Mouse (Mus musculus): Measurements from ENCODE around the gene Pax8. TPM values are rescaled to one million over a fixed set of nuclear protein-coding genes. Genes with fewer than 3 reads are reported as not detected.

Gene Pax8
- polyA plus RNA-seq, 1 experiment from 2014 or later = 42.0 TPM

GRCm38 (mm10) chr2:24479906-24480305 lies 4.5 kb upstream of the Pax8 start:
- Histone ChIP-seq H3K9ac (replicated peaks) (no peak overlapping the region), H3K4me1 (no peaks in the 10 kb centered on the region), H3K27me3 (replicated peaks) (peaks cover 17% of the 10 kb centered on the region), H3K4me3 (replicated peaks) (no peak overlapping the region), H3K27ac (replicated peaks) (no peak overlapping the region), H3K4me2 (no peak overlapping the region), H3K36me3 (no peaks in the 10 kb centered on the region), H3K9me3 (replicated peaks) (no peaks in the 10 kb centered on the region)
- no peak for ATAC-seq (ENCODE audit: low FRiP score)
- 56% methylated on average over 2 of the region's 2 CpGs for WGBS

GRCm38 (mm10) chr2:24479151-24479550 lies 3.8 kb upstream of the Pax8 start:
- Histone ChIP-seq H3K9ac (replicated peaks) (no peak overlapping the region), H3K4me3 (replicated peaks) (no peak overlapping the region), H3K27me3 (replicated peaks) (peaks cover 22% of the 10 kb centered on the region), H3K4me1 (peaks cover 5% of the 10 kb centered on the region), H3K36me3 (no peaks in the 10 kb centered on the region), H3K9me3 (replicated peaks) (no peaks in the 10 kb centered on the region), H3K27ac (replicated peaks) (no peak overlapping the region), H3K4me2 (no peak overlapping the region)
- ATAC-seq (ENCODE audit: low FRiP score) = no peak
- WGBS = 7% methylated on average over 1 of the region's 1 CpGs

- Histone ChIP-seq H3K4me3 (replicated peaks) (no peak overlapping the region), H3K36me3 (no peaks in the 10 kb centered on the region), H3K9me3 (replicated peaks) (no peaks in the 10 kb centered on the region), H3K4me1 (peaks cover 11% of the 10 kb centered on the region), H3K4me2 (no peak overlapping the region), H3K9ac (replicated peaks) (no peak overlapping the region), H3K27ac (replicated peaks) (no peak overlapping the region), H3K27me3 (replicated peaks) (peaks cover 27% of the 10 kb centered on the region)
- 38% methylated on average over 4 of the region's 4 CpGs for WGBS
- no peak for ATAC-seq (ENCODE audit: low FRiP score)
Measured at GRCm38 (mm10) chr2:24478611-24479010, 3.2 kb upstream of the Pax8 start.

GRCm38 (mm10) chr2:24474514-24475378 lies 653 bp downstream of the Pax8 start:
- H3K9ac ChIP-seq (replicated peaks) = peak overlapping the region; percentile 53
- H3K4me1 ChIP-seq = peaks cover 17% of the 10 kb centered on the region
- WGBS = 23% methylated on average over 29 of the region's 29 CpGs
- peak overlapping the region; percentile 66 for H3K4me2 ChIP-seq
- H3K36me3 ChIP-seq = no peaks in the 10 kb centered on the region
- H3K27me3 ChIP-seq (replicated peaks) = peaks cover 34% of the 10 kb centered on the region
- H3K9me3 ChIP-seq (replicated peaks) = no peaks in the 10 kb centered on the region
- ATAC-seq (ENCODE audit: low FRiP score) = peak; percentile 34
- peak overlapping the region; percentile 81 for H3K27ac ChIP-seq (replicated peaks)
- H3K4me3 ChIP-seq (replicated peaks) = peak overlapping the region; percentile 45

- peak; percentile 50; the same call in 1 of the 2 replicates for ATAC-seq (ENCODE audit: low FRiP score)
- peaks cover 34% of the 10 kb centered on the region for H3K27me3 ChIP-seq (replicated peaks)
- no peaks in the 10 kb centered on the region for H3K9me3 ChIP-seq (replicated peaks)
- H3K4me2 ChIP-seq = peak overlapping the region; percentile 66
- peaks cover 17% of the 10 kb centered on the region for H3K4me1 ChIP-seq
- peak overlapping the region; percentile 81 for H3K27ac ChIP-seq (replicated peaks)
- 1% methylated on average over 56 of the region's 56 CpGs for WGBS
- H3K36me3 ChIP-seq = no peaks in the 10 kb centered on the region
- H3K9ac ChIP-seq (replicated peaks) = peak overlapping the region; percentile 53
- H3K4me3 ChIP-seq (replicated peaks) = peak overlapping the region; percentile 45
Measured at GRCm38 (mm10) chr2:24473641-24474511, 1.5 kb downstream of the Pax8 start.

GRCm38 (mm10) chr2:24472677-24473076 lies 2.7 kb downstream of the Pax8 start:
- Histone ChIP-seq H3K9ac (replicated peaks) (peak overlapping the region; percentile 26), H3K27ac (replicated peaks) (peak overlapping the region; percentile 81), H3K4me1 (peaks cover 26% of the 10 kb centered on the region), H3K36me3 (no peaks in the 10 kb centered on the region), H3K4me2 (peak overlapping the region; percentile 66), H3K4me3 (replicated peaks) (peak overlapping the region; percentile 45), H3K27me3 (replicated peaks) (peaks cover 38% of the 10 kb centered on the region), H3K9me3 (replicated peaks) (no peaks in the 10 kb centered on the region)
- no peak for ATAC-seq (ENCODE audit: low FRiP score)
- WGBS = 5% methylated on average over 11 of the region's 11 CpGs

GRCm38 (mm10) chr2:24472111-24472510 lies 3.3 kb downstream of the Pax8 start:
- WGBS = 5% methylated on average over 7 of the region's 7 CpGs
- Histone ChIP-seq H3K9me3 (replicated peaks) (no peaks in the 10 kb centered on the region), H3K4me3 (replicated peaks) (peak overlapping the region; percentile 22), H3K4me1 (peaks cover 31% of the 10 kb centered on the region), H3K27me3 (replicated peaks) (peaks cover 38% of the 10 kb centered on the region), H3K9ac (replicated peaks) (no peak overlapping the region), H3K27ac (replicated peaks) (peak overlapping the region; percentile 28; the same call in 1 of the 2 replicates), H3K4me2 (peak overlapping the region; percentile 35), H3K36me3 (no peaks in the 10 kb centered on the region)
- no peak for ATAC-seq (ENCODE audit: low FRiP score)

- peak overlapping the region; percentile 33 for H3K4me2 ChIP-seq
- H3K9me3 ChIP-seq (replicated peaks) = no peaks in the 10 kb centered on the region
- WGBS = 50% methylated on average over 4 of the region's 4 CpGs
- ATAC-seq (ENCODE audit: low FRiP score) = no peak
- no peaks in the 10 kb centered on the region for H3K36me3 ChIP-seq
- H3K9ac ChIP-seq (replicated peaks) = no peak overlapping the region
- H3K27me3 ChIP-seq (replicated peaks) = peaks cover 16% of the 10 kb centered on the region; the same call in 1 of the 2 replicates
- no peak overlapping the region for H3K4me3 ChIP-seq (replicated peaks)
- no peak overlapping the region for H3K27ac ChIP-seq (replicated peaks)
- peaks cover 25% of the 10 kb centered on the region for H3K4me1 ChIP-seq
Measured at GRCm38 (mm10) chr2:24469102-24469501, 6.3 kb downstream of the Pax8 start.

GRCm38 (mm10) chr2:24468430-24468829 lies 7.0 kb downstream of the Pax8 start:
- Histone ChIP-seq H3K4me1 (peaks cover 18% of the 10 kb centered on the region), H3K4me2 (peak overlapping the region; percentile 33), H3K9ac (replicated peaks) (no peak overlapping the region), H3K4me3 (replicated peaks) (no peak overlapping the region), H3K27me3 (replicated peaks) (0 out of 2 replicates have a peak, but pooled peaks cover 9% of the 10 kb centered on the region), H3K27ac (replicated peaks) (peak overlapping the region; percentile 45; the same call in 1 of the 2 replicates), H3K9me3 (replicated peaks) (no peaks in the 10 kb centered on the region), H3K36me3 (no peaks in the 10 kb centered on the region)
- 42% methylated on average over 1 of the region's 1 CpGs for WGBS
- no peak for ATAC-seq (ENCODE audit: low FRiP score)

GRCm38 (mm10) chr2:24467156-24467555 lies 8.2 kb downstream of the Pax8 start:
- H3K4me1 ChIP-seq = peaks cover 14% of the 10 kb centered on the region; the same call in 1 of the 2 replicates
- no peak overlapping the region for H3K27ac ChIP-seq (replicated peaks)
- no peaks in the 10 kb centered on the region for H3K9me3 ChIP-seq (replicated peaks)
- no peak overlapping the region for H3K9ac ChIP-seq (replicated peaks)
- H3K4me3 ChIP-seq (replicated peaks) = no peak overlapping the region
- ATAC-seq (ENCODE audit: low FRiP score) = no peak
- no peaks in the 10 kb centered on the region for H3K36me3 ChIP-seq
- H3K27me3 ChIP-seq (replicated peaks) = 0 out of 2 replicates have a peak, but pooled peaks cover 6% of the 10 kb centered on the region
- peak overlapping the region; percentile 17; the same call in 1 of the 2 replicates for H3K4me2 ChIP-seq
- 14% methylated on average over 1 of the region's 1 CpGs for WGBS

- H3K4me1 ChIP-seq = 0 out of 2 replicates have a peak, but pooled peaks cover 5% of the 10 kb centered on the region
- no peak overlapping the region for H3K4me3 ChIP-seq (replicated peaks)
- no peak overlapping the region for H3K27ac ChIP-seq (replicated peaks)
- no peaks in the 10 kb centered on the region for H3K27me3 ChIP-seq (replicated peaks)
- no peak for ATAC-seq (ENCODE audit: low FRiP score)
- H3K4me2 ChIP-seq = no peak overlapping the region
- 38% methylated on average over 2 of the region's 2 CpGs for WGBS
- H3K9me3 ChIP-seq (replicated peaks) = no peaks in the 10 kb centered on the region
- H3K9ac ChIP-seq (replicated peaks) = no peak overlapping the region
- no peaks in the 10 kb centered on the region for H3K36me3 ChIP-seq
Measured at GRCm38 (mm10) chr2:24460808-24461127, 14.6 kb downstream of the Pax8 start.

All from neural tube, embryonic 15.5 days (tissue).